Mouse (Mus musculus) adrenal gland, postnatal 14 days (tissue): ENCODE data around the gene Ifnl3. TPM values are rescaled to one million over a fixed set of nuclear protein-coding genes. Genes with fewer than 3 reads are reported as not detected.
"Not testable (repeated sequence)": the region's sequence is repeated elsewhere in the genome, so short reads cannot be mapped to it uniquely, and the experiment has no call there.

ENCODE experiments used
- DNase-seq: peaks from one replicate; pipeline ENCODE4 v3.0.0; 2021; ENCODE audit warnings: mixed read lengths
- long read RNA-seq, 2 experiments: library from polyadenylated mRNA; stranded (forward); transcript quantifications; one replicate each; pipeline ENCODE4 v2.0.0; 2021
- total RNA-seq: library from RNA; stranded (reverse); gene quantifications from 2 replicates; pipeline ENCODE4 v1.2.3, GENCODE M21; 2021

Ifnl3 gene
- not detected in 2 replicates for total RNA-seq
- long read RNA-seq, experiment 1, result 0 reads
- long read RNA-seq, experiment 2, result 0 reads

DNA sequence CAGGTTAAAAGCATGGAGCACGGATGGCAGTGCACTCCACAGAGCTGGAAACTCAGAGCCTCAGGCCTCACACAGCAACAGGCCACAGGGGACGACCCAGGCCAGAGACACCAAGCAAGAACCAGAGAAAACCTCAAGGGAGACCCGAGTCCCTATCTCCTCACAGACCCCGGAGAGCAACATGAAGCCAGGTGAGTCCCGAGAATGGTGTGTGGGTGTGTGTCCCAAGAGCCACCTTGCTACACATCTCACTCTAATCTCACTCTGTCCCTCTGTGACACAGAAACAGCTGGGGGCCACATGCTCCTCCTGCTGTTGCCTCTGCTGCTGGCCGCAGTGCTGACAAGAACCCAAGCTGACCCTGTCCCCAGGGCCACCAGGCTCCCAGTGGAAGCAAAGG is at the start of gene Ifnl3:
TSS of gene Ifnl3 (plus strand) at position 301 of the 400 bp plus-strand sequence.
- not testable (repeated sequence) for DNase-seq

DNA sequence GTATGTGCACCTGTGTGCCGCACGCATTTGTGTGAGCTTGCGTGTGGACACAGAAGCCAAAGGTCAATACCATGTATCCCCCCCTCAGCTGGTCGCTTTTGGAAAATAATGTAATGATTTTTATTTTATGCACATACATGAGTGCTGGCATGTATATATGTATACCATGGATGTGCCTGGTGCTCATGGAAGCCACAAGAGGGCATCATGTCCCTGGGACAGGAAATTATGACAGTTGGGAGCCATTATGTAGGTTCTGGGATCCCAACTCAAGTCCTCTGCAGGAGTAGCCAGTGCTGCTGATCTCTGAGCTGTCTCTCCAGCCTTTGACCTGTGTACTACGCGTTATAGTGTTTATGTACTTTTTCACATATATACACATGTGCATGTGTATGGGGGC is 46.4 kb upstream of the Ifnl3 start:
- no peak for DNase-seq

DNA sequence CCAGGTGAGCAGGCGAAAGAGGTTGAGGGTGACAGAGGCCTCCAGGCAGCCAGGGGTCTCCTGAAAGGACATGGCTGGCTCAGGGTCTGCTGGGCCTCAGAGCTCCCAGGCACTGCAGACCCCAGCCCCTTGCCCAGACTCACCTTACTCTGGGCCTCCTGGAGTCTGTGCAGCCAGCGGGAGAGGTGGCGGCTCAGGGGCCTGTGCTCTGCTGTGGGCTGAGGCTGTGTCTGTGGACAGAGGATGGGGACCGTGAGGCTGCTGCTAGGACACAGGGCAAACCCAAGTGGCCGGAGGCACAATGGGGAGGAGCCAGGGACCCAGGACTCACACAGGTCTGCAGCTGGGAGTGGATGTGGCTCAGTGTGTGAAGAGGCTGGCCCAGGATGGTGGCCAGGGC is 45.3 kb upstream of the Ifnl3 start:
- DNase-seq, result no peak

DNA sequence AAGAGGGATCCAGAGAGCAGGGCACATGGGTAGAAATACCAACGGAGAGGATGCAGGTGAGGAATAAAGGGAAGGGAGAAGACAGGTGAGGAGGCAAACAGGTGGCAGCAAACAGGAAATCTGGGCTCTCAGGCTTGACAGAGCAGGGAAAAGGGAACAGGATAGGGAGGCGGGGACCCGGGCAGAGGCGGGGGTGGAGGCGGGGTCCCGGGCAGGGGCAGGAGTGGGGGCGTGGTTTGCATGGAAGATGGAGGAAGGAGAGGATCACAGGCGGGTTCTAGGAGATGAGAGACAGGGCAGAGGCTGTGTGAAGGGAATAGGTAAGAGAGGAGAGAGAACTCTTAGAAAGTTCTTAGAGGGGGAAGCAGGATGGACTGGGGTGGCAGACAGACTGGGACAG is 43.8 kb upstream of the Ifnl3 start:
- DNase-seq, result peak; percentile 39

DNA sequence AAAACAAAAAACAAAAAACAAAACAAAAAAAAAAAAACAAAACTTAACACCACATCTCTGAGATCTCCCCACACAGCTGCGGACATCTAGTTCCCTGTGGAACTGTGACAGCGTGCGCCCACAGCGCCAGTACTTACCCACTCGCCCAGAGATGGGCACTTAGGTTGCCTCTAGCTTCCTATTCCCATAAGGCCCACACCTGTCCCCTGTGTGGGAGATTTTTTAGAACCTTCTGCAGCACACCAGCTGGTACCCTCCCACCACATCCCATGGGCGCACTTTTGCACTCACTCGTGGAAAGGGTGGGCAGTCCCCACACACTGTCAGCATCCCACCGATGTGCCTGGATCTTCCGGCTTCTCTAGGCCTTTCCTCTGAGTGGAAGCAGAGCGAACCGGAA is 39.8 kb upstream of the Ifnl3 start:
- no peak for DNase-seq

DNA sequence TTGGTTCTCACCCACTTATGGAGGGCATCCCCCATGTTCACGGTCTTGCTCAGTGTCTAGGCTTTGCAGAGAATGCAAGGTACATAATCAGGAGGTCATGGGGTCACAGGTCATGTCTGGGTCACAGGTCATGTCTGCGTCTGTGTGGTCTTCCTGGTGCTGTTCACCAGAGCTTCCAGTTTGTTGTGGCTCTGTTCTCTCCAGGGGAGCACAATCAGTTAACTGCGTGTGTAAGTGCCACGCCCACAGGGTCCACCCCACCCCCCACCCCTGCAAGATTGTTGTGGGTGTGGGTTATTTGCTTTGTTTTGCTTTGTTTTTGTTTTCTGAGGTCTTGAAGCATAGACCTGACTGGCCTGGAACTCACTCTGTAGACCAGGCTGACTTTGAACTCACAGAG is 38.4 kb upstream of the Ifnl3 start:
- DNase-seq, result no peak

DNA sequence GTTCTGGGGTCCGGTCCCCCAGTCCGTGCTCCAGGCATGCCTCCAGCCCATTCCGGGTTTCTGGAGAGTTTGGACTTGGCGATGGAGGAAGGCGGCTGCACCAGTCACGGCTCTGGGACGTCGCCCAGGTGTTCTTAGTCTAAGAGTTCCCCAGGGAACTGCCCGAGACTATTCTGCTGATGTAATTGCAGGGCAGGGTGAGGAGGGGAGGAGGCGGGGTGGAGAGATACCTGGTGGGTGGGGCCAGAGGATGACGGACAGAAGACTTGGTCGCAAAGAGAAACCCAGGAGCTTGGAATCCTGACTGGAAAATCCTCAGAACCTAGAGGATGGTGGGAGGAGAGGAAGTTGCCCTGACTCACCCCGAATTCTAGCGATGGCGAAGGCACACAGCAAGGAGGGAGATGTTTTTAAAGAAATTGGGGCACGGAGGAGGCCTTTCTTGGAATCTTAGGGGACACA is 34.6 kb upstream of the Ifnl3 start:
- peak; percentile 42 for DNase-seq

DNA sequence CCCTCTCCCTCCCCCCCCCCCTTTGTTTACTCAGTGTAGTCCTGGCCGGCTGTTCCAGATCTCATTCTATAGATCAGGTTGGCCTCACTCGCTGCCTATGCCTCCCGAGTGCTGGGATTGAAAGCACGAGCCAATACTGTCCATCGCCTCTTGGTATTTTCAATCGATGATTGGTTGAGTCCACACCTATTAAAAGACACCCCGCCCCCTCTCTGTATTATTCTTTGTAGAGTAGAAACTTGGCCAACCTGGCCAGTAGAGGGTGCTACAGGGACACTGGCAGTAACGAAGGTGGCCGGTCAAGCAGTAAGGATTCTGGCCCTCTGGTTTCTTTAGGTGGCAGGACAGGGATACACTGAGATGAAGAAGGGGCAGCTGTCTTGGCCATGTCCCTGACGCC is 32.2 kb upstream of the Ifnl3 start:
- DNase-seq, result peak; percentile 73

DNA sequence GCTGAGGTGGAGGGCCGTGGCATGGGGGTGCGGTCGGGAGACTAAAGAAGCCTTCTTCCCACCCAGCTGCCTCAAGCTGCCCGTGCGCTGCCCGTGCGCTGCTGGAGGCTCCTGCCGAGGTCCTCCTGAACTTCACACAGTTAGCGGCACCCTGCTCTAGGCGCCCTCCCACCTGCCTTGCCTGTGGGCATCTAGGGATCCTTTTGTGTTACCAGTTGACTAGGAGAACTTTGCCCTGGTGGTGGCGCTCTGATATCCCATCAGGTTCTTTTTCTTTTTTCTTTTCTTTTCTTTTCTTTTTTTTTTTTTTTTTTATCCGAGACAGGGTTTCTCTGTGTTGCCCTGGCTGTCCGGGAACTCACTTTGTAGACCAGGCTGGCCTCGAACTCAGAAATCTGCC is 31.7 kb upstream of the Ifnl3 start:
- DNase-seq, result no peak

DNA sequence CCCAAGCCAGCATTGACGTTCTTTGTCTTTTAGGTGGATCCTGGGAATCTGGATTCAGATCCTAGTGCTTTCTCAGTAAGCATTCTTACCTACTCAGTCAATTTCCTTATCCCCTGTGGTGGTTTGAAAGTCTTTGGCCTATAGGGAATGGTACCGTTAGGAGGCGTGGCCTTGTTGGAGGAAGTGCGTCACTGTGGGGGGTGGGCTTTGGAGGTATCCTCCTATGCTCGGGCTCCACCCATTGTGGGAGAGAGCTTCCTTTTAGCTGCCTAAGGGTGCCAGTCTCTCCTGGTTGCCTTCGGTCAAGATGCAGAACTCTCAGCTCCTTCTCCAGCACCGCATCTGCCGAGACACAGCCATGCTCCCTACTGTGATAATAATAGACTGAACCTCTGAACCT is 30.3 kb upstream of the Ifnl3 start:
- no peak for DNase-seq

DNA sequence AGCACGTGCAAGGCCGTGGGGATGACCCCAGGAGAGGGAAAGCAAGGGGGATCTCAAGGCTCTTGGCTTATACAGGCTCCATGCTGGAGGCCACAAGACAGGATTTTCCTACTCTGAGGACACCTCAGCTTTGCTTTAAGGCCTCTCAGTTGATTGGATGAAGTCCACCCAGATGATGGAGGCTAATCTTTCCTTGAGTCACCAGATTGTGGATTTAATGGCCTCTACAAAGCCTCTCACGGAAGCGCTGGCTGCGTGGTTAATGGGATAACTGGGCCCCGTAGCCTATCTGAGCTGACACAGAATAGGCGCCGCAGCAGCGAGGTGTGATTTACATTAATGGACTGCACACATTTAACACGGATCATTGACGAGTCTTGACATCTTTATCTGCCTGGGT is 27.2 kb upstream of the Ifnl3 start:
- DNase-seq, result no peak

DNA sequence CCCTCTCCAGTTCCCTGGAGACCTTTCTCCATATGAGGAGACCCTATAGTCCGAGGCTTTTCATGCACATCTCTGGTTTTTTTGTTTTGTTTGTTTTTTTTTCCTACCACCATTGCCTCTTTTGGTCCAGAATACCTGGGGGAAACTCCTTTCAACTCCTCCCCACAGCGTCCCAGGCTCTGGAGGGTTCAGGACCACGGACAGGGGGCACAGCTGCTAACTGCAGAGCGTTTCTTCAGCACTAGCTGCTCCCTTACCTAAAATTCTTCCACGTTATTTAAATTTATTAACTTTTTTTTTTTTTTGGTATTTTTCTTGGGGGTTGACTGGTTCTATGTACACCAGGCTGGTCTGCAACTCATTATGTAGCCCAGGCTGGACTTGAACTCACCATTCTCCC is 17.1 kb upstream of the Ifnl3 start:
- DNase-seq, result peak; percentile 71

DNA sequence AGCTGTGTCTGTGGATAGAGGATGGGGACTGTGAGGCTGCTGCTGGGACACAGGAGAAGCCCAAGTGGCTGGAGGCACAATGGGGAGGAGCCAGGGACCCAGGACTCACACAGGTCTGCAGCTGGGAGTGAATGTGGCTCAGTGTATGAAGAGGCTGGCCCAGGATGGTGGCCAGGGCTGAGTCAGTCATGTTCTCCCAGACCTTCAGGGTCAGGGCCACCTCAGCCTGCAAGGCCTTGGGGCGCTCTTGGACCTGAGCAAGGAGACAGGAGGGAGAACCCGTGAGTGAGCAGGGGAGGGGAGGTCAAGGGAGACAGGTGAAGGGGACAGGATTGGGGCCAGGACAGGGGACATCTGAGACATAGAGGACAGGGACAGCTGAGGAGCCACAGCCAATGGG is 13.5 kb upstream of the Ifnl3 start:
- DNase-seq, result peak; percentile 13

DNA sequence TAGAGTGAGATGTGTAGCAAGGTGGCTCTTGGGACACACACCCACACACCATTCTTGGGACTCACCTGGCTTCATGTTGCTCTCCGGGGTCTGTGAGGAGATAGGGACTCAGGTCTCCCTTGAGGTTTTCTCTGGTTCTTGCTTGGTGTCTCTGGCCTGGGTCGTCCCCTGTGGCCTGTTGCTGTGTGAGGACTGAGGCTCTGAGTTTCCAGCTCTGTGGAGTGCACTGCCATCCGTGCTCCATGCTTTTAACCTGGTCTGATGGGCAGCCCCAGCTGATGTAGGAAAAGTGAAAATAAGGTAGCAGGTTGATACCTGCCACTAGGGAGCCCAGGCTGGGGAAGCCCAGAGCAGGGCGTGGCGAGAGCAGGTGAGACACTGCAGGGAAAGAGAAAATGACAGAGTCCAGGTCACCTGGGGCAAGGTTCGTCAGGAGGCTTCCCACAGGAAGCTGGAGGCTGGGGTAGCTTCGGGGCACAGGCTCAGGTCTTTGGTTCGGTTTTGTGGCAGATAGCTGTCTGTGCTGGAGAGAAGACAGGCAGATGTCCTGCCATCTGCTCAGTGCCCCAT is 12.1 kb upstream of the Ifnl3 start, which contains the start of gene Ifnl2:
TSS of gene Ifnl2 (minus strand) at position 51 of the 570 bp plus-strand sequence.
- not testable (repeated sequence) for DNase-seq

DNA sequence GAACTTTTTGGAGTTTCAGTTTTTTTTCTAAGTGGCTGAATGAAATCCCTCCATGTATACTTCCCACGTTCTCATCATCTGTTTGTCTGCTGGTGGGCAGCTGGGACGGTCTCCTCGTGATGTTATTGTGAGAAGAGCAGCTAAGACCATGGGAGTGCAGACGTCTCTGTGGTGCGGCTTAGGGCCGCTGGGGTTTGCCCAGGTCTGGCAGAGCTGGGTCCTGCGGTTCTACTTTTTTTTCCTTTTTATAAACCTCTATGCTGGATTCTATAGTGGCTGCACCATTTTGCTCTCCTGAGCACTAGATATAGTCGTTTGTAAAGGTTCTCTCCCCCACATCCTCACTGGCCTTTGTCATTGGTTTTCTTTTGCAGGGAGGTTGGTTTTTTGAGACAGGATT is 11.2 kb upstream of the Ifnl3 start:
- no peak for DNase-seq

DNA sequence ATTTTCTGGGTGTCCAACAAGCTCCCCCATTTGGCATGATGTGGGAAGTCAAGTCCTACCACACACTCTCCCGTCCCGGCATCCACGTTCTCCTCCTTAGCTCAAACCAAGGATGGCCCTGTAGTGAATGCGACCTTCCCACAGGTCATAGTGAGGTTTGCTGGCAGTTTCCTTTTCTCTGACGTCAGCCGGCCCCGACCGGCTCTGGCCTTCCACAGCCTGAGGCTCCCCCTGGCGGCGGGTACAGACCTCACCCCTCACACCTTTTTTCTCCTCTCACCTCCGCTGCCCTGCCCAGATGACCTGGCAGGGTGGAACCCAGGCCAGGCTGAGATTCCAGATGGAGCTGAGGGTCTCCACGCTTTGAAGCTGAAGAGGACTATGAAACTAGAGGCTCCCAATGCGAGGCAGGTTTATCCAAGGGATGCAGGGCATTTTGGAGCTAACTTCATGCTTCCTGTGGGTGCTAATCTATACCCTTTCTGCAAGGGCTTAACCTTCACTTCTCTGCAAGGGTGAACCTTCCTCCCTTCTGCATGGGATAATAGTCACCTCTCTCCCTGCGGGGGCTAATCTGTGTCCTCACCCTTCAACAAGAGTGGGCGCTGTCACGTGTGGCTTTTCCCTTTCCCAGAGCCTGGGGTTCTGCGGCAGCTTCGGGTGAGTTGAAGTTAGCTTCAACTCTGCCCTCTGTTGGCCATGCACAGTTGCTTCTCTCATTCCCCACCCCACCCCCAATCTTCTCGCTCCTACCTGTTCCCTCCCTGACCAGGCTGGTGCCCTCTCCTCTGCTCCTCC is 5.5 kb downstream of the Ifnl3 start:
- peak; percentile 93 for DNase-seq

DNA sequence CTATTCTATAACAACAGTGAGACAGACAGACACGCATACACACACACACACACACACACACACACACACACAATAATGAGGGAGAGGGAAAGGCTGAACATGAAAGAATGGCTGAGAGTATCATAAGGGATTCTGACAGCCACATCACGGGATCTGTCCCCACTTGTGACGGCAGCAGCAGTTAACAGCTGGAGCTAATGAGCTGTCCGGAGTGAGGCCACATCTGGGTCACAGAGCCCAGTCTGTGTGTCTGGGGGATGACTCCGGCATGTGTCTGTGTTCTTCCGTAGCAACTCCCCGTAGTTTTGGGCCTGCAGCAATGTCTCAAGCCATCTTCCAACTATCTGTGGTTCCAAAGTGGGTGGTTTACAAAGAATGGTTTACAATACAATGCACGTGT is 9.4 kb downstream of the Ifnl3 start:
- DNase-seq, result no peak

DNA sequence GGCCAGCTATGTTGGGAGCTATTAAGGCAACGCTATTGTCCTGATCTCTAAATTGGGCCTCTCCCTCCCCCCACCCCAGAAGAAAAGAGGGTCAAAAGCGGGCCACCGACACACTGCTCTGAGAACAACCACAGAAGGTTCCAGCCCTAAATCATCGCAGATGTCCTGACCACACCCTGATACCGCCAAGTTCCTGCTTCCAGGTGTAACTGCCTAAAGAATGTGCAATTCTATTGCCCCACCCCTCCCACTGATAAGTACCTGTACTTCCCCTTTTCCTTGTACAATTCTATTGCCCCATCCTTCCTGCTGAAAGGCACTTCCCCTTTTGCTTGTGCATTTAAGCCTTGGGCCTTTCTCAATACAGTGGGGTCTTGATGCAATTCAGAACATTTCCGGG is 16.2 kb downstream of the Ifnl3 start:
- not testable (repeated sequence) for DNase-seq

DNA sequence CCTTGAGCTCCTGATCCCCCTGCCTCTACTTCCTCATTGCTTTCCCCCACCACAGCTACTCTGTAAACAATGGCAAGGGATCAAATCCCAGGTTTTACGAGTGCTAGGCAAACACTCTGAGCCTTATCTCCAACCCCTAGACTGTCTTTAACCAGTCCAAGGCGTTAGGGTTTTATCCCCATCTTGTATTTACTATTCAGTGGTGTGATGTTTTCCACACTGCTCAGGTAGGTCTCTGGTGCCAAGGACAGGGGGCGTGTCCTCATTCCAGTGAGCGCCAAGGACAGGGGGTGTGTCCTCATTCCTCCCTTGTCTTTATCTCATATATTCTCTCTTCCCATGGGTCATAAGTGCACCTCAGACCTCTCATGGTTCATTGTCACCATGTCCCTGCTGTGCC is 17.9 kb downstream of the Ifnl3 start, which contains the start of gene Sycn:
TSS of gene Sycn (plus strand) at position 360 of the 400 bp plus-strand sequence.
- no peak for DNase-seq

DNA sequence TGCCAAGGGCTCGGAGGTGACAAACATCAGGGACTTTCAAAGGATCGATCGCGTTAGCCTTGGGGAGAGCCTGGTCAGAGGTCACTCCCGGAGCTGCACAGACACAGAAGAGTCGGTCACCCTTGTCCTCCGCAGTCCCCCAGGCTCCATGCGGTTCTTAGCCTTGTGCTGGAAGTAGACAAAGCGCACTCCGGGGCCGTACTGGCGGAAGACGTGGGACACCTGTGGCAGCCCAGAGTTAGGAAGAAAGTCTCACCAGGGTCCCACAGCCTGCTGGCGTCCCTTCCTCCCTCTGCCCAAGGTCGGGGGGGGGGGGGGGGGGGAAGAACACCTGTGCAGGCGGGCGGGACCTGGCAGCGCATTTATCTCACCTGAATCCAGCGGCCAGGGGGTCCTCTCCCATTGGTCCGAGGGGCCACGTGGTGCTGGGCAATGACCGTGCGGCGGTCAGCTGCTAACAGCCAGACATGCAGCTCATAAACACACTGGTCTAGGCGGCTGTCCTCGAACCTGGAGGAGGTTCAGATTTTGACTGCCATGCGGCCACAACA is 21.5 kb downstream of the Ifnl3 start:
- peak; percentile 40 for DNase-seq

DNA sequence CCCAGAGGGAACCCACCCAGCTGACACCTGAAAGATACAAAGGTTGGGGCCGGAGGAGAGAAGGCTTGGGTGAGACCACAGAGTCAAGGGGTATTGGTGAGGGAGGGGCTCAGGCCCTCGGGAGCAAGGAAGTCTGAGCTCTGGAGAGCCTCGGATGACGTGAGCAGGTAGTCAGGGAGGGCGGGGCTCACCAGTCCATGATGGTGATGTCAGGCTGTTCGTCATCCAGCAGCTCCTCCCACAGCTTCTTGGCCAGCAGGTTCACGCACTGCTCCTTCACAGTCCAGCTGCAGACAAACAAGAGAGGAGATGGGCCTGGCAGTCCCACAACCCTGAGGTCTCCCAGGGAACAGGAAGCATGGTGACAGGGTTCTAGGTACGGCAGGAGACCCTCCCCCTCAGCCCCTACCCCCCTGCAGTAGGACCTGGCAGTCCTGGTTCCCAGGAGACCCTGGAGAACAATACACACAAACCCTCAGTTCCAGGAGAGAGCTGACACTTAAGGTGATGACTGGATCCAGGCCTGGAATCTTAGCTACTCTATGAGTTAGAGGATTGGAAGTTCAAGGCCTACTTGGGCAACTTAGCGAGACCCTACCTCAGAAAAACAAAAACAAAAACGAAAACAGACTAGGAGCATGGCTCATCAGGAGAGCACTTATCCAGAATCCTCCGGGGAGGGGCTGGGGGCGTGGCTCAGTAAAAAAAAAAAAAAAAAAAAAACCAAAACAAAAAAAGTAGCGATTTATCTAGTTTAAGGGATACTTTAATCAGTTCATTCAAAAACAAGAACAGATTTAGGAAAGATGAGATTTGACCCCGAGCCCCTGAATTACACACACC is 22.6 kb downstream of the Ifnl3 start:
- peak; percentile 37 for DNase-seq

DNA sequence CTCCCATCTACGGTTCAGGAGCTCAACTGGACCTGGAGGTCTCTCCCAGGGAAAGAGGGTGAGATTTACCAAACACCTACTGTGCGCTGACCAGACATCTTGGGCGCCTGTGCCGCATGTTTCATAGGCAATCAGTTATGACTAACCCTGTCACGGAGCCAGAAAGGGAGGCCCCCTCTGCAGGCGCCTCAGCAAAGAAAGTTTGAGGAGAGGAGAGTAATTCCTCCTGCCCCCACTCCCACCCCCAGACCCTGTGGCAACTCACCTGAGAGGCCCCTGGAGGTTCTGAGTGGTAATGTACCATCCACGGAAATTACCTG is 23.2 kb downstream of the Ifnl3 start:
- DNase-seq, result peak; percentile 56

DNA sequence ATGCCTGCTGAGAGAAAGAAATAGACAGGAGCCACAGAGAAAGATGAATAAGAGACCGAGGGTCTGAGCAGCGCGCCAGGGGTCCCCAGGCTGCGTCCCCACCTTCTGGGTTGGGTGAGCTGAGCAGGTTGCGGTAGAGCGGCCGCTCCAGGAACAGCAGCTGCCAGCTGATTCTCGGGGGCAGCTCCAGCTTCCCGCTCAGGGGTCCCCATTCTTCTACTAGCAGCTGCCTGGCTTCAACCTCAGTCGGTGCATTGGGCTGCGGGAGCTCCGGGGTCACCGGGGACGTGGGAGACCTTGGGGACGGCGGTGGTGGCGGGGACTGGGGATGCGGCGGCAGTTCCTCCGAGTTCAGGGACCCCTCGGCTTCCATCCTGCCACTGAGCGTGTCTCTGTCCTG is 24.0 kb downstream of the Ifnl3 start:
- DNase-seq, result no peak
